In genomic region chr12:6588031-6588701, GRCm38 (mm10) we compare ENCODE assay signal across 18 mouse cellular contexts.
DNase-seq lines count a peak whose midpoint lies in the region; ATAC-seq and TF ChIP-seq lines count a peak whose summit lies in the region.
"Had no signal": no experiment of that assay in that cellular context is flagged by ENCODE, and none has a peak within 500 bp of the region (broad histone marks: within the 10 kb centered on the region; RNA-seq: fewer than 3 reads in every experiment).

No protein-coding gene starts in this region.

- no peaks in the 10 kb centered on the region for H3K36me3 ChIP-seq in hindbrain, embryonic 13.5 days
- no peaks in the 10 kb centered on the region for H3K36me3 ChIP-seq in hindbrain, embryonic 14.5 days (replicated peaks; ENCODE audit: control insufficient read depth, insufficient read depth)
- no peaks in the 10 kb centered on the region for H3K36me3 ChIP-seq in forebrain, embryonic 13.5 days (ENCODE audit: poor library complexity, severe bottlenecking)
- no peaks in the 10 kb centered on the region for H3K36me3 ChIP-seq in midbrain, embryonic 14.5 days (ENCODE audit: control insufficient read depth, insufficient read depth, low read length)
- no peaks in the 10 kb centered on the region for H3K36me3 ChIP-seq in kidney, embryonic 15.5 days
- H3K36me3 ChIP-seq: embryonic facial prominence, embryonic 15.5 days; G1E; heart, embryonic 15.5 days had no signal

- no peak for ATAC-seq in hindbrain, embryonic 13.5 days (ENCODE audit: low FRiP score)
- ATAC-seq in hindbrain, embryonic 14.5 days (ENCODE audit: low FRiP score) = no peak
- peak; percentile 69 for ATAC-seq in forebrain, embryonic 13.5 days
- ATAC-seq in midbrain, embryonic 14.5 days (ENCODE audit: low FRiP score, low TSS enrichment) = no peak
- no peak for ATAC-seq in kidney, embryonic 15.5 days (replicated peaks; ENCODE audit: low FRiP score)
- ATAC-seq: liver, postnatal 0 days had no signal

- H3K4me1 ChIP-seq in hindbrain, embryonic 13.5 days (replicated peaks) = 0 out of 2 replicates have a peak, but pooled peaks cover 5% of the 10 kb centered on the region
- H3K4me1 ChIP-seq in hindbrain, embryonic 14.5 days (replicated peaks; ENCODE audit: control insufficient read depth, insufficient read depth, low read length) = no peaks in the 10 kb centered on the region
- H3K4me1 ChIP-seq in forebrain, embryonic 13.5 days = peaks cover 8% of the 10 kb centered on the region; the same call in 1 of the 2 replicates
- H3K4me1 ChIP-seq in midbrain, embryonic 14.5 days (ENCODE audit: control insufficient read depth, insufficient read depth, low read length) = no peaks in the 10 kb centered on the region
- H3K4me1 ChIP-seq in kidney, embryonic 15.5 days = no peaks in the 10 kb centered on the region
- H3K4me1 ChIP-seq: embryonic facial prominence, embryonic 15.5 days; heart, embryonic 15.5 days had no signal

- 0 out of 2 replicates have a peak overlapping the region, but pooled peaks have one; percentile 23 for H3K27ac ChIP-seq in hindbrain, embryonic 13.5 days
- no peak overlapping the region for H3K27ac ChIP-seq in hindbrain, embryonic 14.5 days
- no peak overlapping the region for H3K27ac ChIP-seq in forebrain, embryonic 13.5 days
- no peak overlapping the region for H3K27ac ChIP-seq in midbrain, embryonic 14.5 days (replicated peaks; ENCODE audit: low read depth, low read length)
- H3K27ac ChIP-seq in layer of hippocampus, adult 2 months = no peak overlapping the region
- H3K27ac ChIP-seq in kidney, embryonic 15.5 days = no peak overlapping the region
- H3K27ac ChIP-seq: embryonic facial prominence, embryonic 15.5 days; heart, embryonic 15.5 days; left cerebral cortex, adult 2 months had no signal

- H3K4me2 ChIP-seq in hindbrain, embryonic 13.5 days = no peak overlapping the region
- no peak overlapping the region for H3K4me2 ChIP-seq in hindbrain, embryonic 14.5 days (replicated peaks)
- no peak overlapping the region for H3K4me2 ChIP-seq in forebrain, embryonic 13.5 days
- H3K4me2 ChIP-seq in midbrain, embryonic 14.5 days (ENCODE audit: low read length) = no peak overlapping the region; the same call in 1 of the 2 replicates
- no peak overlapping the region for H3K4me2 ChIP-seq in kidney, embryonic 15.5 days
- H3K4me2 ChIP-seq: embryonic facial prominence, embryonic 15.5 days; heart, embryonic 15.5 days had no signal

- no peak for DNase-seq in hindbrain, embryonic 14.5 days (ENCODE audit: low spot score)
- DNase-seq in adrenal gland, adult 8-10 months = peak; percentile 48
- peak; percentile 28 for DNase-seq in midbrain, embryonic 14.5 days
- no peak for DNase-seq in layer of hippocampus, adult 2 months (ENCODE audit: low spot score in 2 of 2)
- no peak for DNase-seq in frontal cortex, postnatal 36 days (ENCODE audit: low spot score in 2 of 2)
- DNase-seq: cerebellum, adult 11-12 months; kidney, adult 9 months; liver, postnatal 0 days; lung, postnatal 4 days; spleen, adult 18-20 months; thymus, postnatal 14 days had no signal

- H3K9ac ChIP-seq in hindbrain, embryonic 13.5 days = no peak overlapping the region
- H3K9ac ChIP-seq in hindbrain, embryonic 14.5 days = no peak overlapping the region
- no peak overlapping the region for H3K9ac ChIP-seq in forebrain, embryonic 13.5 days
- no peak overlapping the region for H3K9ac ChIP-seq in midbrain, embryonic 14.5 days (replicated peaks; ENCODE audit: low read length)
- H3K9ac ChIP-seq in kidney, embryonic 15.5 days = no peak overlapping the region
- H3K9ac ChIP-seq: embryonic facial prominence, embryonic 15.5 days; heart, embryonic 15.5 days; liver, postnatal 0 days had no signal

- WGBS in hindbrain, embryonic 13.5 days = 30% methylated on average over 12 of the region's 12 CpGs
- 27% methylated on average over 12 of the region's 12 CpGs for WGBS in hindbrain, embryonic 14.5 days
- WGBS in forebrain, embryonic 13.5 days = 13% methylated on average over 12 of the region's 12 CpGs
- 21% methylated on average over 12 of the region's 12 CpGs for WGBS in midbrain, embryonic 14.5 days
- 60% methylated on average over 12 of the region's 12 CpGs for WGBS in kidney, embryonic 15.5 days

- no peaks in the 10 kb centered on the region for H3K27me3 ChIP-seq in hindbrain, embryonic 13.5 days
- no peaks in the 10 kb centered on the region for H3K27me3 ChIP-seq in hindbrain, embryonic 14.5 days (ENCODE audit: control insufficient read depth, insufficient read depth, low read length)
- no peaks in the 10 kb centered on the region for H3K27me3 ChIP-seq in forebrain, embryonic 13.5 days
- H3K27me3 ChIP-seq in midbrain, embryonic 14.5 days (ENCODE audit: control insufficient read depth, insufficient read depth, low read length) = no peaks in the 10 kb centered on the region
- no peaks in the 10 kb centered on the region for H3K27me3 ChIP-seq in kidney, embryonic 15.5 days
- H3K27me3 ChIP-seq: embryonic facial prominence, embryonic 15.5 days; heart, embryonic 15.5 days had no signal

- TF ChIP-seq CTCF in layer of hippocampus, adult 2 months (conservative IDR thresholded peaks at IDR 0.05) = no peak

- no peak overlapping the region for H3K4me3 ChIP-seq in hindbrain, embryonic 13.5 days
- H3K4me3 ChIP-seq in hindbrain, embryonic 14.5 days (replicated peaks; ENCODE audit: low read length) = no peak overlapping the region
- no peak overlapping the region for H3K4me3 ChIP-seq in forebrain, embryonic 13.5 days
- H3K4me3 ChIP-seq in midbrain, embryonic 14.5 days (replicated peaks; ENCODE audit: low read depth, low read length) = no peak overlapping the region
- H3K4me3 ChIP-seq in layer of hippocampus, adult 2 months = no peak overlapping the region
- no peak overlapping the region for H3K4me3 ChIP-seq in kidney, embryonic 15.5 days (replicated peaks)
- H3K4me3 ChIP-seq: embryonic facial prominence, embryonic 15.5 days; heart, embryonic 15.5 days; left cerebral cortex, adult 2 months had no signal

- no peaks in the 10 kb centered on the region for H3K9me3 ChIP-seq in hindbrain, embryonic 13.5 days
- no peaks in the 10 kb centered on the region for H3K9me3 ChIP-seq in hindbrain, embryonic 14.5 days (ENCODE audit: control insufficient read depth, low read length)
- H3K9me3 ChIP-seq in forebrain, embryonic 13.5 days (replicated peaks) = no peaks in the 10 kb centered on the region
- H3K9me3 ChIP-seq in midbrain, embryonic 14.5 days (ENCODE audit: control insufficient read depth, low read length) = no peaks in the 10 kb centered on the region
- no peaks in the 10 kb centered on the region for H3K9me3 ChIP-seq in kidney, embryonic 15.5 days (replicated peaks)
- H3K9me3 ChIP-seq: embryonic facial prominence, embryonic 15.5 days; heart, embryonic 15.5 days had no signal

Comparison
In these comparisons a context has a peak if more than half of its experiments do, and no peak if none do; other contexts are left out.
1. DNase-seq: peak in adrenal gland, adult 8-10 months (single experiment) and midbrain, embryonic 14.5 days (single experiment); none in hindbrain, embryonic 14.5 days (single experiment), layer of hippocampus, adult 2 months (0 of 2) and frontal cortex, postnatal 36 days (0 of 2).